9 mouse cellular contexts compared by ENCODE assay signal in genomic region chr13:76844629-76845255, GRCm38 (mm10).
DNase-seq lines count a peak whose midpoint lies in the region; ATAC-seq and TF ChIP-seq lines count a peak whose summit lies in the region.
"Had no signal": no experiment of that assay in that cellular context is flagged by ENCODE, and none has a peak within 500 bp of the region (broad histone marks: within the 10 kb centered on the region; RNA-seq: fewer than 3 reads in every experiment).

No protein-coding gene starts in this region.

- no peaks in the 10 kb centered on the region for H3K27me3 ChIP-seq in liver, embryonic 12.5 days (replicated peaks)
- no peaks in the 10 kb centered on the region for H3K27me3 ChIP-seq in forebrain, embryonic 16.5 days (replicated peaks; ENCODE audit: control insufficient read depth, insufficient read depth, low read length)
- H3K27me3 ChIP-seq in kidney, embryonic 14.5 days (ENCODE audit: control insufficient read depth, insufficient read depth, low read length): no peaks in the 10 kb centered on the region
- no peaks in the 10 kb centered on the region for H3K27me3 ChIP-seq in liver, postnatal 0 days (ENCODE audit: insufficient read depth, low read length)
- H3K27me3 ChIP-seq in neural tube, embryonic 13.5 days: no peaks in the 10 kb centered on the region
- H3K27me3 ChIP-seq in testis, adult 2 months (ENCODE audit: control insufficient read depth, insufficient read depth, low read length): no peaks in the 10 kb centered on the region
- H3K27me3 ChIP-seq: embryonic facial prominence, embryonic 12.5 days had no signal

- no peak overlapping the region for H3K4me3 ChIP-seq in liver, embryonic 12.5 days
- H3K4me3 ChIP-seq in forebrain, embryonic 16.5 days (replicated peaks; ENCODE audit: low read length): no peak overlapping the region
- no peak overlapping the region for H3K4me3 ChIP-seq in kidney, embryonic 14.5 days (ENCODE audit: low read length)
- H3K4me3 ChIP-seq in liver, postnatal 0 days (ENCODE audit: low read depth, low read length): no peak overlapping the region
- H3K4me3 ChIP-seq in neural tube, embryonic 13.5 days: no peak overlapping the region
- H3K4me3 ChIP-seq in testis, adult 2 months (ENCODE audit: control insufficient read depth, low read depth, low read length): no peak overlapping the region
- H3K4me3 ChIP-seq: embryonic facial prominence, embryonic 12.5 days had no signal

- TF ChIP-seq EP300 in liver, postnatal 0 days (IDR thresholded peaks at IDR 0.05; ENCODE audit: low read depth): no peak

- no peak overlapping the region for H3K27ac ChIP-seq in liver, embryonic 12.5 days
- H3K27ac ChIP-seq in forebrain, embryonic 16.5 days (ENCODE audit: low read length): no peak overlapping the region
- H3K27ac ChIP-seq in kidney, embryonic 14.5 days (ENCODE audit: low read depth, low read length): no peak overlapping the region
- no peak overlapping the region for H3K27ac ChIP-seq in liver, postnatal 0 days (ENCODE audit: low read depth)
- no peak overlapping the region for H3K27ac ChIP-seq in neural tube, embryonic 13.5 days (replicated peaks)
- no peak overlapping the region for H3K27ac ChIP-seq in testis, adult 2 months (ENCODE audit: control insufficient read depth, insufficient read depth, low read depth, low read length)
- H3K27ac ChIP-seq: embryonic facial prominence, embryonic 12.5 days had no signal

- DNase-seq in liver: peak; percentile 55
- DNase-seq in cerebellum, adult 11-12 months: peak; percentile 33
- DNase-seq in liver, postnatal 0 days: peak; percentile 69

- no peak for TF ChIP-seq POLR2A in testis, adult 2 months (IDR thresholded peaks at IDR 0.05; ENCODE audit: control insufficient read depth, low read depth, low read length)

- no peaks in the 10 kb centered on the region for H3K4me1 ChIP-seq in liver, embryonic 12.5 days
- H3K4me1 ChIP-seq in forebrain, embryonic 16.5 days (replicated peaks; ENCODE audit: control insufficient read depth, insufficient read depth, low read length): no peaks in the 10 kb centered on the region; the same call in none of the 2 replicates
- no peaks in the 10 kb centered on the region for H3K4me1 ChIP-seq in kidney, embryonic 14.5 days (ENCODE audit: control insufficient read depth, insufficient read depth, low read length)
- H3K4me1 ChIP-seq in liver, postnatal 0 days (ENCODE audit: insufficient read depth): no peaks in the 10 kb centered on the region
- H3K4me1 ChIP-seq in neural tube, embryonic 13.5 days (replicated peaks): no peaks in the 10 kb centered on the region
- H3K4me1 ChIP-seq in testis, adult 2 months (ENCODE audit: control insufficient read depth, insufficient read depth, low read length): no peaks in the 10 kb centered on the region
- H3K4me1 ChIP-seq: embryonic facial prominence, embryonic 12.5 days had no signal

- ATAC-seq in liver, embryonic 12.5 days: no peak
- ATAC-seq in forebrain, embryonic 16.5 days: peak; percentile 78
- ATAC-seq in kidney, embryonic 14.5 days (ENCODE audit: low FRiP score, low TSS enrichment): 0 out of 2 replicates have a peak, but pooled peaks have one; percentile 39
- no peak for ATAC-seq in liver, postnatal 0 days
- ATAC-seq in neural tube, embryonic 13.5 days (ENCODE audit: low read depth): 0 out of 2 replicates have a peak, but pooled peaks have one; percentile 53

- WGBS in liver, embryonic 12.5 days (ENCODE audit: insufficient replicate concordance): 53% methylated on average over 8 of the region's 8 CpGs
- 47% methylated on average over 8 of the region's 8 CpGs for WGBS in forebrain, embryonic 16.5 days
- 52% methylated on average over 8 of the region's 8 CpGs for WGBS in kidney, embryonic 14.5 days
- WGBS in liver, postnatal 0 days (ENCODE audit: insufficient replicate concordance): 54% methylated on average over 8 of the region's 8 CpGs
- WGBS in neural tube, embryonic 13.5 days: 51% methylated on average over 8 of the region's 8 CpGs

- no peaks in the 10 kb centered on the region for H3K36me3 ChIP-seq in liver, embryonic 12.5 days
- H3K36me3 ChIP-seq in forebrain, embryonic 16.5 days (ENCODE audit: control insufficient read depth, insufficient read depth): no peaks in the 10 kb centered on the region
- no peaks in the 10 kb centered on the region for H3K36me3 ChIP-seq in kidney, embryonic 14.5 days (ENCODE audit: control insufficient read depth, insufficient read depth, low read length)
- no peaks in the 10 kb centered on the region for H3K36me3 ChIP-seq in liver, postnatal 0 days (replicated peaks; ENCODE audit: insufficient read depth, low read length)
- H3K36me3 ChIP-seq in neural tube, embryonic 13.5 days: no peaks in the 10 kb centered on the region
- H3K36me3 ChIP-seq in testis, adult 2 months (ENCODE audit: control insufficient read depth, insufficient read depth, low read length): no peaks in the 10 kb centered on the region
- H3K36me3 ChIP-seq: embryonic facial prominence, embryonic 12.5 days had no signal

- TF ChIP-seq CTCF in liver, postnatal 0 days (IDR thresholded peaks at IDR 0.05; ENCODE audit: low read depth): peak; percentile 87
- peak; percentile 18; the same call in 1 of the 2 replicates for TF ChIP-seq CTCF in testis, adult 2 months (IDR thresholded peaks at IDR 0.05; ENCODE audit: control insufficient read depth, insufficient read depth, insufficient replicate concordance, low read depth, low read length)

- H3K4me2 ChIP-seq in liver, embryonic 12.5 days: no peak overlapping the region
- H3K4me2 ChIP-seq in forebrain, embryonic 16.5 days (ENCODE audit: low read length): no peak overlapping the region
- H3K4me2 ChIP-seq in kidney, embryonic 14.5 days (replicated peaks; ENCODE audit: low read depth, low read length): no peak overlapping the region
- no peak overlapping the region for H3K4me2 ChIP-seq in liver, postnatal 0 days (ENCODE audit: low read depth, low read length)
- H3K4me2 ChIP-seq in neural tube, embryonic 13.5 days: no peak overlapping the region
- H3K4me2 ChIP-seq: embryonic facial prominence, embryonic 12.5 days had no signal

- no peak overlapping the region for H3K9ac ChIP-seq in liver, embryonic 12.5 days
- no peak overlapping the region for H3K9ac ChIP-seq in forebrain, embryonic 16.5 days (replicated peaks; ENCODE audit: low read depth, low read length)
- no peak overlapping the region for H3K9ac ChIP-seq in kidney, embryonic 14.5 days (ENCODE audit: low read depth, low read length)
- no peak overlapping the region for H3K9ac ChIP-seq in liver, postnatal 0 days (replicated peaks)
- H3K9ac ChIP-seq in neural tube, embryonic 13.5 days: no peak overlapping the region
- H3K9ac ChIP-seq: embryonic facial prominence, embryonic 12.5 days had no signal

- no peaks in the 10 kb centered on the region for H3K9me3 ChIP-seq in liver, embryonic 12.5 days (replicated peaks)
- no peaks in the 10 kb centered on the region for H3K9me3 ChIP-seq in forebrain, embryonic 16.5 days (ENCODE audit: control insufficient read depth, low read length)
- no peaks in the 10 kb centered on the region for H3K9me3 ChIP-seq in kidney, embryonic 14.5 days (ENCODE audit: control insufficient read depth, low read length)
- no peaks in the 10 kb centered on the region for H3K9me3 ChIP-seq in liver, postnatal 0 days (ENCODE audit: low read length)
- no peaks in the 10 kb centered on the region for H3K9me3 ChIP-seq in neural tube, embryonic 13.5 days
- H3K9me3 ChIP-seq: embryonic facial prominence, embryonic 12.5 days had no signal

Comparison
In these comparisons a context has a peak if more than half of its experiments do, and no peak if none do; other contexts are left out.
1. ATAC-seq: peak in forebrain, embryonic 16.5 days (single experiment), kidney, embryonic 14.5 days (single experiment) and neural tube, embryonic 13.5 days (single experiment); none in liver, embryonic 12.5 days (single experiment) and liver, postnatal 0 days (single experiment).
2. Peak in every context shown above with its lines, with median percentiles within 50 percentile points of each other: DNase-seq.